Mouse (Mus musculus): ENCODE measurements around the gene Cideb.

The Cideb gene

GRCm38 (mm10) chr14:55765696-55766095, 7.4 kb upstream of the Cideb start, which contains the start of gene Ltb4r1:
Gene Ltb4r1, plus strand, starts transcription at chr14:55765962.
- DNase-seq (ENCODE audit: low spot score in 2 of 2): no peak

GRCm38 (mm10) chr14:55763166-55763565, 4.9 kb upstream of the Cideb start:
- no peak for DNase-seq (ENCODE audit: low spot score in 2 of 2)

- DNase-seq (ENCODE audit: low spot score in 2 of 2): peak in 1 of 2 experiments; percentile 48
Measured at GRCm38 (mm10) chr14:55762001-55762821, 4.0 kb upstream of the Cideb start.

- no peak for DNase-seq (ENCODE audit: low spot score in 2 of 2)
Measured at GRCm38 (mm10) chr14:55761163-55761562, 2.9 kb upstream of the Cideb start, which contains the start of gene Ltb4r2. Gene Ltb4r2, plus strand, starts transcription at chr14:55761428.

- peak; percentile 69 to 80 for DNase-seq (ENCODE audit: low spot score in 2 of 2)
Measured at GRCm38 (mm10) chr14:55760156-55760555, 1.9 kb upstream of the Cideb start.

- DNase-seq (ENCODE audit: low spot score in 2 of 2): no peak
Measured at GRCm38 (mm10) chr14:55757566-55757965, 692 bp downstream of the Cideb start.

- no peak for DNase-seq (ENCODE audit: low spot score in 2 of 2)
Measured at GRCm38 (mm10) chr14:55747051-55747847, 11.0 kb downstream of the Cideb start.

- no peak for DNase-seq (ENCODE audit: low spot score in 2 of 2)
Measured at GRCm38 (mm10) chr14:55745861-55746237, 12.4 kb downstream of the Cideb start.

- peak; percentile 61 to 73 for DNase-seq (ENCODE audit: low spot score in 2 of 2)
Measured at GRCm38 (mm10) chr14:55745180-55745860, 12.9 kb downstream of the Cideb start, which contains the start of the genes Dhrs1 and Nop9. Gene Dhrs1, minus strand, starts transcription at chr14:55745690. Gene Nop9, plus strand, starts transcription at chr14:55745693.

GRCm38 (mm10) chr14:55743711-55744110, 14.5 kb downstream of the Cideb start:
- DNase-seq (ENCODE audit: low spot score in 2 of 2): peak; percentile 72 to 85

GRCm38 (mm10) chr14:55737086-55737687, 21.1 kb downstream of the Cideb start:
- DNase-seq (ENCODE audit: low spot score in 2 of 2): no peak

- no peak for DNase-seq (ENCODE audit: low spot score in 2 of 2)
Measured at GRCm38 (mm10) chr14:55735758-55736157, 22.5 kb downstream of the Cideb start.

- DNase-seq (ENCODE audit: low spot score in 2 of 2): no peak
Measured at GRCm38 (mm10) chr14:55735334-55735733, 22.9 kb downstream of the Cideb start.

GRCm38 (mm10) chr14:55734869-55735268, 23.4 kb downstream of the Cideb start:
- DNase-seq (ENCODE audit: low spot score in 2 of 2): no peak

- DNase-seq (ENCODE audit: low spot score in 2 of 2): no peak
Measured at GRCm38 (mm10) chr14:55733889-55734288, 24.4 kb downstream of the Cideb start.

GRCm38 (mm10) chr14:55730531-55731032, 27.7 kb downstream of the Cideb start:
- DNase-seq (ENCODE audit: low spot score in 2 of 2): peak in 1 of 2 experiments; percentile 35

GRCm38 (mm10) chr14:55730116-55730515, 28.1 kb downstream of the Cideb start:
- DNase-seq (ENCODE audit: low spot score in 2 of 2): no peak

GRCm38 (mm10) chr14:55727889-55728685, 30.2 kb downstream of the Cideb start:
- DNase-seq (ENCODE audit: low spot score in 2 of 2): no peak

GRCm38 (mm10) chr14:55726261-55726660, 32.0 kb downstream of the Cideb start:
- no peak for DNase-seq (ENCODE audit: low spot score in 2 of 2)

- no peak for DNase-seq (ENCODE audit: low spot score in 2 of 2)
Measured at GRCm38 (mm10) chr14:55724411-55724871, 33.8 kb downstream of the Cideb start.
